Mouse (Mus musculus) bone marrow, adult 2 months (tissue): ENCODE results near the gene Sox6. TPM values are rescaled to one million over a fixed set of nuclear protein-coding genes. Genes with fewer than 3 reads are reported as not detected.

ENCODE experiments used
- H3K27ac ChIP-seq: fragments of 200-500 bp; 2 replicates; pipeline ENCODE4 v1.5.1; 2012; ENCODE audit warnings: low read depth, mild to moderate bottlenecking, control low read depth, inconsistent platforms, low read length; ENCODE audit not compliant: control insufficient read depth, poor library complexity, insufficient read depth
- H3K4me1 ChIP-seq: fragments of 200-500 bp; 2 replicates; pipeline ENCODE4 v1.6.1; 2011; ENCODE audit warnings: low read length; ENCODE audit not compliant: control insufficient read depth, insufficient read depth
- H3K4me3 ChIP-seq: fragments of 200-500 bp; replicated peaks from 2 replicates; pipeline ENCODE3; 2011; ENCODE audit warnings: mild to moderate bottlenecking, low read depth, low read length, control low read depth; ENCODE audit not compliant: control insufficient read depth
- CTCF ChIP-seq: fragments of 200-500 bp; IDR thresholded peaks from 2 replicates; pipeline ENCODE4 v1.5.1; 2011; ENCODE audit warnings: low read length, control low read depth; ENCODE audit not compliant: control insufficient read depth, insufficient read depth
- POLR2A ChIP-seq: fragments of 200-500 bp; IDR thresholded peaks from 2 replicates; pipeline ENCODE4 v1.6.1; 2011; ENCODE audit warnings: low read depth, mild to moderate bottlenecking, control low read depth, low read length, borderline replicate concordance; ENCODE audit not compliant: control insufficient read depth
- WGBS: fragments of 180-500 bp; shearing (Covaris S2); methylation state at CpG from one replicate; pipeline ENCODE4 v1.1.7; 2018; 5-methylcytosine and 5-hydroxymethylcytosine counted together
- polyA plus RNA-seq: library from polyadenylated mRNA; stranded (reverse); fragments of >200 nt; gene quantifications from 2 replicates; pipeline ENCODE4 v1.2.4, GENCODE M21; 2011; ENCODE audit warnings: low replicate concordance; ENCODE audit not compliant: missing spikeins, insufficient read depth, insufficient read length

The Sox6 gene
- polyA plus RNA-seq, 1 experiment, result 33.0 TPM

DNA sequence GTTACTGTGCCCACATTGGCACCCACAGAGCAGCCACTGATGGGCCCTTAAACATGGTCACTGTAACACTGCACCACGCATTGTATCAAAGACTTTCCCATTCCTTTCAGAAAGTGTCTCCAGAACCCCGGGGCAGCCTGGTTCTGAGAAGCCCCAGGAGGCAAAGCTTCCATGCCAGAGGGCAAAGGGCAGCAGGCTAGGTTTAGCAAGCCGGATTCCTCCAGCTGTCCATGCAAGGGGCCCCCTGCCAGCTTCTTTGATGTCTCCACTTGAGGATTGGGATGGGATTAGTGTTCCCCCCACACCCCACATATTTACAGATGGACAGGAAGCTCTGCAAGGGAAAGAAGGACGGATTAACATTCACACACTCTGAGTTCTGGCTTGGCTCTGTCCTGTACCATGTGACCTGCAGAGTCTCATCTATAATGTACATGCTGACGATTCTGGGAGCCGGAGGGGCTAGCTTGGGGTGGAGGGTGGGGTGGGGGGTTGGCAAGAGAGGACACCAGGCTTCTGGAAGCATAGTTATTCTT, 592.0 kb downstream of the Sox6 start:
- Histone ChIP-seq H3K4me1 (no peaks in the 10 kb centered on the region), H3K27ac (no peak overlapping the region), H3K4me3 (no peak overlapping the region)
- TF ChIP-seq POLR2A, result no peak
- no peak for TF ChIP-seq CTCF
- WGBS, result 54% methylated on average over 6 of the region's 6 CpGs

DNA sequence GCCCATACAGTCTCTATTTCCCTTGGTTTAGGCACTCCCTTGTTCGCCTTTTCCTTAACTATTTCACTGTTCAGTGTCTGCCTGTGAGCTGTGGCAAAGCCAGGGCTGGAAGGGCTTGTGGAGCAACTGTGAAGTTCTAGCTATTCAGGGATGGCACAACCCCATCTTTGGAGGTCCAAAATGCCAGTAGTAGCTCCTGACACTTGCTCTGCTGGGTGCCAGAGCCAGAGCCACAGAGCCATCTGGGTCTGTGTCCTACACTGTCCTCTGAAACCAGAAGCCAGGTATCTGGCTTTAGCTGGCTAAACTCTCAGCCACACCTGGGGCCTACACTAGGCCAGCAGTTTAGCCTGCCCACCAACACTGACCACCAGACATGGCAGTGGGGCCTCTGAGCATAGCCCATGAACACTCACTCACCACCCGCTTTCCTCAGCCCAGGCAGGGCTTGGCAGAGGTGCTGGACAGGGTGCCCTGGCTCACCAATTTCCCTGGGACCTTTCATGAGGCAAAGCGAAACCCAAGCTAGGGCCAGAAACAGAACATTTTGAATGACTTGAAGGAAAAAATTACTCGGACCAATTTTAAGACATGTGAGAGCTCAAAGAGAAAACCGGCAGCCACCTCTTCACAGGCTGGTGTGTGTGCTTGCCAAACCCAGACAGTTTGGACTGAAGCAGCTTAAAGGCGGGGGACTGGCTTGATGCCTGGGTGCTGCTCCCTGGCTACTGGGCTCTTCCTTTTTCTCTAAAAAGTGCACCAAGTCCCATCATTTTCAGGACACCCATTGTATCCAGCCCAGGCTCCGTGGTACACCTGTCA, 612.2 kb downstream of the Sox6 start:
- no peaks in the 10 kb centered on the region for H3K4me1 ChIP-seq
- WGBS, result 81% methylated on average over 7 of the region's 7 CpGs
- H3K27ac ChIP-seq, result no peak overlapping the region
- no peak overlapping the region for H3K4me3 ChIP-seq
- no peak for TF ChIP-seq CTCF
- no peak for TF ChIP-seq POLR2A

DNA sequence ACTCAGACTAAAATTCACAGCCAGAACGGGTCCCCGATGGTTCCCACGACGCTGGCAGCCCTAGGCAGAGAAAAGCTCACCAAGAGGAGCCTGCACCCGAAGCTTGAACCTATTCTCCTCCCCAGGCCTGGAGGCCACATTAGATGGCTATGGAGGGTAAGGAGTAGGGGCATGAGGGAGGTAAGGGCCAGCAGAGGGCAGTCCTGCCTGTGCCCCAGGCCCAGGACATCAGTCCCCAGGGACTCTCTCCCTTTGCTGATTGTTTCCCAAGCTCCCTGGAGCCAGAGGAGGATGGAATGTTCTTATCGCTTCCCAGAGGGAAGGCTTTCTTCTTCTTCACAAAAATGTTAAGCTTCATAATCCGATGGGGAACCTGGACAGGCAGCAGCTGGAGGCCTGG, 615.8 kb downstream of the Sox6 start:
- no peak overlapping the region for H3K27ac ChIP-seq
- TF ChIP-seq POLR2A, result no peak
- no peak for TF ChIP-seq CTCF
- no peak overlapping the region for H3K4me3 ChIP-seq
- H3K4me1 ChIP-seq, result no peaks in the 10 kb centered on the region
- 80% methylated on average over 7 of the region's 7 CpGs for WGBS

DNA sequence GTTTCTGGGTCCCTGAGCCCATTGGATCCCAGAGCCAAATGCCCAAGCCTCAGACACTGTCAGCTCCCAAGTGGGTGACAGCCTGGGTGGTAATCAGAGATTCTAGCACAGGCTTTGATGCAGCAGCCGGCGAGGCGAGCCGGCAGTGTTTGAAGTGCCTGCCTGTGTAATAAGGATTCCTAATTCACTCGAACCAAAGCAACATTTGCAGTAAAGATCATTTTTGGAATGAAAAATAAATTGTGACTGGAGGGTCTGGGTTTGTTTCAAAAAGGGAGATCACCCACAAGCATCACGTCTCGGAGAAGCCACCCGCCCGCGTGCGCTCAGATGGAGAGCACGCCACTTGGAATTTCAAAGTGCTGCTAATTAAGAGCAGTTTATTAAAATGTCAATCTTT, 617.6 kb downstream of the Sox6 start:
- H3K4me3 ChIP-seq, result no peak overlapping the region
- 80% methylated on average over 12 of the region's 12 CpGs for WGBS
- no peak overlapping the region for H3K27ac ChIP-seq
- H3K4me1 ChIP-seq, result no peaks in the 10 kb centered on the region
- TF ChIP-seq CTCF (no peak), POLR2A (no peak)

Other genes starting within 250 kb of the Sox6 start
- gene 1110004F10Rik, start 601 bp upstream of the Sox6 start, polyA plus RNA-seq, result 48.4 and 61.8 TPM in 2 replicates
- not detected in 2 replicates for gene Gm4353, start 45.8 kb upstream of the Sox6 start, polyA plus RNA-seq